Mouse (Mus musculus) left cerebral cortex, postnatal 4 days (tissue): Measurements from ENCODE around the gene Pate4. TPM values are rescaled to one million over a fixed set of nuclear protein-coding genes. Genes with fewer than 3 reads are reported as not detected.

ENCODE experiments used
- total RNA-seq, 2 experiments: library from RNA; stranded (reverse); gene quantifications; 2 replicates each; pipeline ENCODE4 v1.2.3; 2021

The Pate4 gene
- total RNA-seq, 2 experiments from 2014 or later = not detected

Other genes starting within 250 kb of the Pate4 start
- 10 to 100 TPM; 13.0 to 14.1 TPM for gene Cdon, start 190.8 kb downstream of the Pate4 start, total RNA-seq
- gene Gm1113, start 93.7 kb downstream of the Pate4 start, total RNA-seq = not detected
- gene Ddx25, start 53.4 kb downstream of the Pate4 start, total RNA-seq = 10 to 100 TPM; 17.7 to 19.0 TPM
- gene Pus3, start 53.3 kb downstream of the Pate4 start, total RNA-seq = 10 to 100 TPM; 14.4 to 14.5 TPM
- gene Pate2, start 41.7 kb downstream of the Pate4 start, total RNA-seq = 1 to 10 TPM; 1.4 to 2.3 TPM
- 10 to 100 TPM; 11.6 to 11.9 TPM for gene Hyls1, start 41.5 kb downstream of the Pate4 start, total RNA-seq
- not detected for gene Pate3, start 36.3 kb upstream of the Pate4 start, total RNA-seq
- gene Pate1, start 75.4 kb upstream of the Pate4 start, total RNA-seq = not detected
- gene Gm17677, start 129.1 kb upstream of the Pate4 start, total RNA-seq = not detected
- gene Gm17727, start 166.2 kb upstream of the Pate4 start, total RNA-seq = not detected
- not detected for gene Gm27235, start 178.2 kb upstream of the Pate4 start, total RNA-seq
- gene D730048I06Rik, start 178.2 kb upstream of the Pate4 start, total RNA-seq = not detected
- not detected for gene 9230110F15Rik, start 232.2 kb upstream of the Pate4 start, total RNA-seq